Mouse (Mus musculus): Measurements from ENCODE around the gene LTO1.

The LTO1 gene

DNA sequence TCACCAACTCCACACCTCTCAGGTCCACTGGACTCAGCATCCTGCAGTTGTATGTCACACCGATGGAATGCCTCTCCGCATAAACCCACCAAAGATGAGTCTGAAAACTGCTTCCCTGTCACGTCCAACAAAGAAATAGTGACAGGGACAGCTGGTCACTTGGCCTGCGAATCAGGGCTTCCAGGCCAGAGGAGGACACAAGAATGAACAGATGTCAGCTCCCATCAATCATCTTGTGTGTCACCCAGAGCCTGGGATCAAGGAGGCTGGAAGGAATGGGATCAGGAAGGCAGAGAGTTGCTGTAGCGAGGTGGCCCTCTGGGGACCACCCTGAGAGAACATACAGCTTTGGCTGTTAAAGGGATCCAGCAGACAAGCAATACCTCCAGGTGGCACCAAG is 20.0 kb downstream of the LTO1 start:
- in situ Hi-C loops (cut with MboI; ENCODE audit: low pct_unique_long_range_greater_than_20kb in 1 of 2, low sequenced_read_pairs in 2 of 2, unreplicated experiment in 1 of 2): loop anchor here (5.0 to 10.0 kb wide), 3 partner anchors 180 to 307 kb away; no protein-coding TSS in a partner anchor

DNA sequence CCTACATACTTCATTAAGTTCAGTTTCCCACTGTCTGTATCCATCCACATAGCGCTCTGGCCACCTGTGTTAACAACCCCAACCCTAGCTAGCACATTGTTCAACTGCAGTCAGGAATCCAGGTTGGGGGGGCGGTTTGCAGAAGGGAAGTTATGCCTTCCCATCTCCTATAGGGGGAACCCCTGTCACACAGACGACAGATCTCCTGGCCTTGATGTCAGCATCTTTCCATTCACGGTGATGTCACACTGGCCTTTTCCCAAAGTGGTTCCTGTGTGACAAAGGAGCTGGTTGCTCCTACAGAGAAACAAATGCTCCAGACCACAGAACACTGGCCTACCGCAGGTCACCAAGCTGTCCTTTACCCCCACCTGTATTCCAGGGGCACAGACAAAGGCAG is 20.7 kb downstream of the LTO1 start:
- in situ Hi-C loops (cut with MboI; ENCODE audit: low pct_unique_long_range_greater_than_20kb in 1 of 2, low sequenced_read_pairs in 2 of 2, unreplicated experiment in 1 of 2): loop anchor here (5.0 to 10.0 kb wide), 3 partner anchors 179 to 307 kb away; no protein-coding TSS in a partner anchor

DNA sequence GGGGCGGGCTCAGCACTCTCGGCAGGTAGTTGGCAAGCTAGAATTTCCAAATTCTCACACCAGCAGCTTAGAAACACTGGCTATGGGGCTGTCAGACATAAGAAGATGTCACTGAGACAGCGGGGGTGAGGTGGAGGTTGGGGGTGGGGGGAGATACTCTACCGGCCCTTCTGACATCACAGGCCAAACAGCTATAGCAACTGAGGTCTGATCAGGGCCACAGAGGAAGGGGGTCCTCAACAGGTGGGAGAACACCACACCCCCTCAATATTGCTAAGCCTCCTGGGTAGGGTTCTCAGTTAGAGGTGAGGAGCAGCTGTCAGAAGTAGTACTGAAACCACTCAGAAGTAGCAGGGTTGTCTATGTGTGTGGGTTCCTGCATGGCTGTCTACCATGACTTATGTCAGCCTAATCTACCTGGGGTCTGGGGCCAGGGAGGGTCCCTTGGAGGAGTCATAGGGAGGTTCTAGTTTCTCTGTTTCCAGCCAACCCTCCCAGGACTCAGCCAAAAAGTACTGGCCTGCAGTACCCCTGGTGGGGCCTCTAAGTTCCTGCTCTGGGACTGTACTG is 21.5 kb downstream of the LTO1 start:
- in situ Hi-C loops (cut with MboI; ENCODE audit: low pct_unique_long_range_greater_than_20kb in 1 of 2, low sequenced_read_pairs in 2 of 2, unreplicated experiment in 1 of 2): loop anchor here (5.0 to 10.0 kb wide), 3 partner anchors 178 to 306 kb away; no protein-coding TSS in a partner anchor

DNA sequence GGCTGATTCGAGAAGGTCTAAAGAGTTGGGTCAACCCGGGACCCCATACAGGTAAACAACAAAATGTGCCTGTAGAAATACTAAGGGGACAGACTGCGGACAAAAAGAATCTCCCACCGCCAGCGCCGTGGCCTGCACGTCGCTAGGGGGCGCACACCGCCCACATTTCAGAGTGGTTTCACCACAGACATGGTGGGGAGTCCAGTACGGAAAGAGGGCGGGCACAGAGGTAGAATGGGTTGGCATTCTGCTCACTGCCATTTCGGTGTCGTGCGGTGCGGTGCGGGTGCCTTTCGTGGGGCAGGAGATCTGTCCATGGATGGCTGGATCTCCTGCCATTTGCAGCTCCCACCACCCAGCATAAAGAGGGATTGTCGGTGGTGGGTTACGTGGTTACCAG is 22.6 kb downstream of the LTO1 start:
- in situ Hi-C loops (cut with MboI; ENCODE audit: low pct_unique_long_range_greater_than_20kb in 1 of 2, low sequenced_read_pairs in 2 of 2, unreplicated experiment in 1 of 2): loop anchor here (5.0 to 10.0 kb wide), 3 partner anchors 177 to 305 kb away; no protein-coding TSS in a partner anchor

DNA sequence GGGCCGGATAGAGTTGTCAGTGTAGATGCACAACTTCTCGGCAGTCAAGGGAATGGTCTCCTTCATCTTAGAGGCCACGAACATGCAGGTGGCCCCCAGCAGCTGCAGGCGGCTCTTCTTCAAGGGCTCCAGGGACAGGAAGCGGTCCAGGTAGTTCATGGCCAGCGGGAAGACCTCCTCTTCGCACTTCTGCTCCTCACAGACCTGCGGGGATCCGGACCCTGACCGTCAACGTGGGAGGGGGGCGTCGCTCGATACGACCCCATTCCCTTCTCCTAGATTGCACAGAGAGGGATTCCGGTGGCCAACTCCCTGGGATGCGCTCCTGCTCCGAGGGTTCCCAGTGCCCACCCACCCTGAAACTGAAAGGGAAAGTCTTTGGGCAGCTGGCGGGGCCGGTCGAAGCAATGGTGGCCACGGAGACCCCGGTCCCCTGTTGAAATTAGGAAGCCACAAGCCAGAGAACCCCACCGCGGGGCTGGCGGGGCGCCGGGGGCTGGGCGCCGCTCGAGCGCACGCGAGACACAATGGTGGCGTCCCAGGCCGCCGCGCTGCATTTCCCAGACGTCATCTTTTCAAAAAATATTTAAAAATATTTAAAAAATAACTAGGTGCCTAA is 23.1 kb downstream of the LTO1 start:
- in situ Hi-C loops (cut with MboI; ENCODE audit: low pct_unique_long_range_greater_than_20kb in 1 of 2, low sequenced_read_pairs in 2 of 2, unreplicated experiment in 1 of 2): loop anchor here (5.0 to 10.0 kb wide), 3 partner anchors 177 to 304 kb away; no protein-coding TSS in a partner anchor

DNA sequence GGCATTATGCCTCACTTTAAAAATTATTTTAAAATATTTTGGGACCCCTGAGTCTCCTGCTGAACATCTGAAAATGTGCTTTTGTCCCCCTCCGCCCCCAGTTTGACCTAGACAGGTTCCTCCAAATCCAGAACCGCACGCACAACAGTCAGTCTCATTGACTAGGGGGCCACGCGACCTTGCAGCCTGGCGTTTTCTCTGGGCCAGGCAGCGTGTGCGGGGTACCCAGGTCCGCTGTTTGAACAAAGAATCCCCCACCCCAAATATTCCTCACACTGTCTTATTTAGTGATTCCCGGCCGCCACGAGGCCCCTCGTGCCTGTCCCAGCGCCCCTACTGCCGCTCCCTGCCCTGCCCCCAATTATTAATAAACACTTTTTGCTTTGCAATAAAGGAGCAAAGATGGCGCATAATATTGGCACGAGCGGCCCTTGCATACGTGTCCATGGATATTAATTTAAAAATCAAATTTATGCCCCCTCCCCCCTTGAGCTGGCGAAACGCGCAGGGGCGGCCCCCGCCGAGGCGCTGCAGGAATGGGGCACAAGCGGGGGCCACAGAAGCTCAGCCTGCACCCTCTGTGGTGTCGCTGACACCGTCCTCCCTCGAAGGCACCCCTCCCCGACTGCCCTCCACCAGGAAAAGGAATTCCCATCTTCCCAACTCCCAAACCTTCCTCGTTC is 23.9 kb downstream of the LTO1 start:
- in situ Hi-C loops (cut with MboI; ENCODE audit: low pct_unique_long_range_greater_than_20kb in 1 of 2, low sequenced_read_pairs in 2 of 2, unreplicated experiment in 1 of 2): loop anchor here (5.0 to 10.0 kb wide), 3 partner anchors 176 to 303 kb away; no protein-coding TSS in a partner anchor

DNA sequence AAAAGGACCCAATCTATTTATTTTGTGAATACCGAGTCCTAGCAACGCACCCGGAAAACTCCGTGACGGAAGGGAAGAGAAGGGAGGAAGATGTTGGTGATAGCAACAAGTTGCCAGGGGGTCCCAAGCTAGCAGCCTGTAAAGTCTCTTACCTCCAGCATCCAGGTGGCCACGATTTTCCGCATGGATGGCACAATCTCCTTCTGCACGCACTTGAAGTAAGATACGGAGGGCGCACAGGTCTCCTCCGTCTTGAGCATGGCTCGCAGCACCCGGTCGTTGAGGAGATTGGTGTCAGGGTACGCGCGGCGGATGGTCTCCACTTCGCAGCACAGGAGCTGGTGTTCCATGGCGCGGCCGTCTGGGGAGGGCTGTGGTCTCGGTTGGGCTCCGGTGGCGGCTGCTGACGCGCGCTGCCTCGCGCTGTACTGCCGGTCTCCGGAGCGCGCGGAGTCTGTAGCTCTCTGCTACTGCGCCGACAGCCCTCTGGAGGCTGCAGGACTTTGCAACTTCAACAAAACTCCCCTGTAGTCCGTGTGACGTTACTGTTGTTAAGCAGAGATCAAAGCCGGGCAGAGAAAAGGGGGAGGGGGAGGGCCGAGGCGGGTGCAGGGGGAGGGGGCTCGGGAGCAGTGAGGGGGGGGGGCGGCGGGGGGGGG is 24.6 kb downstream of the LTO1 start, which contains the start of gene Ccnd1:
Gene Ccnd1 (minus strand): TSS at position 582 of the 659 bp plus-strand sequence.
- in situ Hi-C loops (cut with MboI; ENCODE audit: low pct_unique_long_range_greater_than_20kb in 1 of 2, low sequenced_read_pairs in 2 of 2, unreplicated experiment in 1 of 2): loop anchor here (5.0 to 10.0 kb wide), 3 partner anchors 175 to 303 kb away; no protein-coding TSS in a partner anchor

DNA sequence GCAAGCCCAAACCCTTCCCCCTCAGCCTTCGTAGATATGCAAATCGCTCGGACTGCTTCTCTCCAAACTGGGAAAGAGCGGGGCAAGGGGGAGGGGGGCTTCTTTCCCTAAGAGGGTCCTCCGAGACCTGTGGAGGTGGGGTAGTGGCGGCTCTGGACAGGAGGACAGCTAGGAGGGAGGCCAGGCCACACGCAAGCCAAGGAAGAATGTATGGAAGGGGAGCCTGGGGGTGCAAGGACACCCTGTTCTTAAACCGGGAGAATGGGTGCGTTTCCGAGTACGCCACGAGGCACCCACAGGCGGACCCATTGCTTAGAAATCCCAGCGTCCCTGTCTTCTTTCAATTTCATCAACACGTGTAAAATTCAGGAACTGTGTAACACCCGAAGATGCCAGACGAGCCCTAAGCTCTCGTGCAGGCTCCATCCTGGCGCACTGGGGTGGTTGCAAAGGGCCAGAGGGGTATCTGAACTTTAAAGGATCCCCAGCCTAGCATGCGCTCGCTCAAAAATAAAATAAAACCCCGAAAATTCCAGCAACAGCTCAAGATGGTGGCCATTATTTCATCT is 25.2 kb downstream of the LTO1 start:
- in situ Hi-C loops (cut with MboI; ENCODE audit: low pct_unique_long_range_greater_than_20kb in 1 of 2, low sequenced_read_pairs in 2 of 2, unreplicated experiment in 1 of 2): no loop called here

DNA sequence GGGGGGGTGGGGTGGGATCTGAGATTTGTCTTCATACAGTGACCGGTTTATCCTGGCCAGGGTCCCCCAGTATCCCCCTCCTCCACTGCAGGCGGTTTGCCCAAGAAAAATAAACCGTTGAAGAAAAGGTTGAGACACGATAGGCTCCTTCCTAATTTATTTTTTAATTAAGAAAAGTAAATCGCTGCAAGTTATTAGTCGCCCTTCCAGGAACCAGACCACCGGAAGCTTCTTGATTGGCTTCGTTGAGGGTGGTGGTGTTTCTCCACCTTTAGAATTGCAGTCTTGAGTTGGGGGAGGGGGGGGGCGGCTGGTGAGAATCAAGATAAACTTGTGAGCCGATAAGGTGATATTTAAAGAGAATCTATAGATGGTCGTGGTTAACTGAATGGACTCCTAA is 25.7 kb downstream of the LTO1 start:
- in situ Hi-C loops (cut with MboI; ENCODE audit: low pct_unique_long_range_greater_than_20kb in 1 of 2, low sequenced_read_pairs in 2 of 2, unreplicated experiment in 1 of 2): no loop called here

DNA sequence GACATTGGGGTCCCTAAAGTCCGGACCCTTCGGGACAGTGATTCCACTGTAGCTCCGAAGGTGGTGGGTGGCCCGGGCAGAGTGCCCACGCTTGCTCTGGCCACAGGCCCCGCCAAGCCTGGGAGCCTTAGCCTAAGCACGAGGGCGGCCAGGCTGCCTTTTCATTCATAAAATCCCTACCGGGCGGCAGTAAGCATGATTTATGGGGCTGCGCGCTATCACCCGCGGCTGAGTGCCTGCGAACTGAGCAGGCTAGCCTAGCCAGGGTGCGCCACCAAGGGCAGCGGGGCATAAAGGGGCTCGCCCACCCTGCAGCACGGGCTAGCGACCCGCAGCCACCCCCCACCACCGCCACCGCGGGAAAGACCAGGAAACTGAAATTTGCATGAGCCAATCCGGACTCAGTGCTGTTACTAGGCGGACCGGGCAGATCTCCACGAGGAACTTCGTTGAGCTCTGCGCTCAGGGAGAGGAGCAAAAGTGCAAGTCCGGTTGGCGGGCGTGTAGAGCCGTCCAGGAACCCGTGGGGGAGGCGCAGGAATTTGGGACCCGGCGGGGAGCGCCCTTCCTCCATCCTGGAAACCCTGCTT is 26.4 kb downstream of the LTO1 start:
- in situ Hi-C loops (cut with MboI; ENCODE audit: low pct_unique_long_range_greater_than_20kb in 1 of 2, low sequenced_read_pairs in 2 of 2, unreplicated experiment in 1 of 2): no loop called here

DNA sequence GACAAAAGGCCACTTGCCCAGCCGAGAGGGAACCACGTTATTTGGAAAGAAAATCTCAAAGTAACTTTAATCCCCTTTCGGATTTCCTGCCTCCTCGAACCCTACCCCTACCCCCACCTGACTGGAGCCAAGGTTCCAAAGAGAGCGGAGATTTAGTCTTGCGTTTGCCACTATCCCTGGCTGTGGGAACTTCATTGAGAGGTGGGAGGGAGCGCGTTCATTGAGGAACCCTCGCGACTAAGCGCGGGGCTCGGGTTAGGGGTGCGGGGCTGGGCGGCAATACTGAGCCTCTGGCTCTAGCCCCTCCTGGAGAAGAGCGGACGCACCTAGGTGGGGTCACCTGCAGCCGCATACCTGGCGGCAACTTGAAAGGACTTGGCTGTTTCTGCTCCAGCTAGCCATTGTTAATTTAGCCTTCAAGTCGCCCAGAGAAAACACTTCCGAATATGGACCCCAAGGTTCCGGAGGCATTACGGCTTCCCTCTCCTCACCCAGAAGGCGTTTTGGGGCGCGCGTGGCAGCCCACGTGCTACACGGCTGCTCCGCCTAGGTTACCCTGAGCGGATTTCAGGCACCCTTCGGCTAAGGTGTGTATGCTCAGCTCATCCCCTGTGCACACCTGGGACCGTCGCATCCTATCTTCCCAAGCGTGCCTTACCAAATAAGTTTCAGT is 27.3 kb downstream of the LTO1 start:
- in situ Hi-C loops (cut with MboI; ENCODE audit: low pct_unique_long_range_greater_than_20kb in 1 of 2, low sequenced_read_pairs in 2 of 2, unreplicated experiment in 1 of 2): no loop called here

DNA sequence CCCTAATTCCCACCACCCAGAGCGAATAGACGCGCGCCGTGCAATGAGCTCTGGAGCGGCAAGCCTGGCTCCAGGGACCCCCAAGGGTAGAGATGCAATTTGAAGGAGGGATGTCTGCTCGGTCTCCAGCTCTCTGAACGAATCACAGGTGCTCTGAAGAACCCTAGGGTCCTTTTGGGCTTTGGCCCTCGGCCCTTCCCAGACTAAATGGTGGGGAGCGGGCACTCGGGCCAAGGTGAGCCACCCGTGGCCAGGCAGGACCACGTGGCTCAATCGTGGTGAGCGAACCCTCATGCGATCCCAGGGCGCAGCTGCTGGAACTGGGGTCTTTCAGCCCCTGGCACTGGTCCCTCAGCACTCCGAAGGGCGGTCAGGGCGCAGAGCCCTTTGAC is 27.8 kb downstream of the LTO1 start:
- in situ Hi-C loops (cut with MboI; ENCODE audit: low pct_unique_long_range_greater_than_20kb in 1 of 2, low sequenced_read_pairs in 2 of 2, unreplicated experiment in 1 of 2): no loop called here

DNA sequence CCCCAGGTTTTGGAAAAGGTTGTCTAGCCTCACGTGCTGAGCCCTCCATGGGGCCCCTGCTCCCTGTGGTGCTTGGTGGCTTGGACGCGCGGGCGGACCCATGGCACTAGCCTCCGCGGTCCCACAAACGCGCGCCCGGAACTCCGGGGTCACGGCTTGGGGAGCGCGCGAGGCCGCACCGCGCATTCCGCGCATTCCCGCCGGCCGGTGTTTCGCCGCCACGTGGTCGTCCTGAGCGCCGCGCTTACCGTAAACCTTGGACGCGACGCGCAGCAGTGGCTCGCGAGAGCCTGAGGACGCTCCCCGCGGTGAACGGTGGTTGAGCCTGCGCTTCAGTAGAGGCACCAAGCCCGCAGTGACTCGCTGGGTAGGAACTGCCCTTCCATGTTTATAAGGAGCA is 28.4 kb downstream of the LTO1 start:
- in situ Hi-C loops (cut with MboI; ENCODE audit: low pct_unique_long_range_greater_than_20kb in 1 of 2, low sequenced_read_pairs in 2 of 2, unreplicated experiment in 1 of 2): no loop called here

DNA sequence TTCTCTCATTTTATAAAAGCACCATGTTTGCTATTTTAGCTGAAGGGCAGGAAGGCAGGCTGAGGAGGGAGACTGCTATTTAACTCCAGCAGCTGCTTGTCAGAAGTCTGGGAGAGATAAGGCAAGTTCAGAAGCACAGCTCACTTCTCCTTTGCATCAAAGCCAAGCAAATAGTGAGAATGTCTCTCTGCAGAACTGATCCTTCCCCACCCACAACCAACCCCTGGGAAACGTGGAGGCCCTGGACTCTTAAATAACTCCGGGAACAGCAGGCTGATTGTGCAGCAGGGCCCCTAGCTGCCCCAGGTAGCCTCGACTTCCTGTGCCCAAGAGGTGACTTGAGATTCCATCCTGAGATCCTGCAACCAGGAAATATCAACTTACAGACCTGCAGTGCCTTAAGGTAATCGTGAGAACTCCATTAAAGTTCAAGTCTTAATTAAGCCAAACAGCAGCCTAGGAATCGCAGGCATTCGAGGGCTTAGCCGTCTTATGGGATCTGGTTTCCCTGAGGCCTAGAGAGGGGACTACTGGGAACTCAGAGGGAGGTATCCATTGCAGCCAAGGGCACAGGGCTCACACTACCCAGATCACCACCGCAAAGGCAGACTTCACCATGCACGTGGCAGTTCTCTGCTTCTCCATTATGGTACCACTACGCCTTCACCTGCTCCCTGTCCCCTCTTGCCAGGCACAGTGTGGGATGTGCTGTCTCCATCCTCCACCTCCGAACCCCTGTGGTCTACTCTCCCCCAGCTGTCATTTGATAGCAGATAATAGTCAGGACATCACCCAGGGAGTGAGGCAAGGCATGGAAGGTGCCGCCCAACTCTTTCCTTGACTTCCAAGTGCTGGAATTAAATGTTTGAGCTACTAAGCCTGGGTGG is 43.9 kb downstream of the LTO1 start:
- in situ Hi-C loops (cut with MboI; ENCODE audit: low pct_unique_long_range_greater_than_20kb in 1 of 2, low sequenced_read_pairs in 2 of 2, unreplicated experiment in 1 of 2): no loop called here

DNA sequence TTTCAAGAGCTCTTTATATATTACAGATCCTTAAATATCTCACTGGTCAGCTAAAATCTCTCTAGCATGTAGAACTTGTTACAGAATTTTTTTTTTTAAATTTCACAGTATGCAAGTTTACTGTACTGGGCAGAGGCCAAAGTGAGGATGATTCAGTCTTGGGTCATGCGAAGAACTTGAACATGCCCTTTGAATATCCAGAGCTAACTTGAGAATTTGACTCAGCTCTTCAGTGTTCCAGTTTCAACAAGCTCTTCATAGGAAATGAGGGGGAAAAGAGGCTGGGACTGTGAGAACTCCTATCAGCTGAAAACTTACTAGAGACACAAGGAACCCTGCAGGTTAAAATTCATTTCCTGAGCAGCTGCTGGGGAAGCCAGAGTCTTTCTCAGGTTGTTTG is 49.0 kb downstream of the LTO1 start:
- in situ Hi-C loops (cut with MboI; ENCODE audit: low pct_unique_long_range_greater_than_20kb in 1 of 2, low sequenced_read_pairs in 2 of 2, unreplicated experiment in 1 of 2): no loop called here

DNA sequence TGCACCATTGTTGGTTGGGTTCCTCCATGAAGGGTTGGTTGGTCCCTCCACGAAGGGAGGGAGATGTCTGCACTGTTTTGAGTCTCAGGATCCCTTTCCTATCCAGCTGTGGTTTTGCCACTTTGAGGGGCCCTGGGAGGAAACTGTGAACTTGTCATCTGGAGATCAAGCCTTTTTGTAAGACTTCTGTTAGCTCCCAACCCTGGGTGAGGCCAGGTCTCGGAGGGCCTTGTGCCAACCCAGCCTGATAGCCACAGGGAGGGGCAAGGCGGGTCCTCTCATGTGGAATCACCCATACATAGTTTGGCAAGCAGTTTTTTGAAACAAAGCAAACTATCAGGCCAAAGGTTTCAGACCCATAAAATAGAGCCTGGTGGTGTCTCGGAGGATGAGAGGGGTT is 49.4 kb downstream of the LTO1 start:
- in situ Hi-C loops (cut with MboI; ENCODE audit: low pct_unique_long_range_greater_than_20kb in 1 of 2, low sequenced_read_pairs in 2 of 2, unreplicated experiment in 1 of 2): no loop called here

DNA sequence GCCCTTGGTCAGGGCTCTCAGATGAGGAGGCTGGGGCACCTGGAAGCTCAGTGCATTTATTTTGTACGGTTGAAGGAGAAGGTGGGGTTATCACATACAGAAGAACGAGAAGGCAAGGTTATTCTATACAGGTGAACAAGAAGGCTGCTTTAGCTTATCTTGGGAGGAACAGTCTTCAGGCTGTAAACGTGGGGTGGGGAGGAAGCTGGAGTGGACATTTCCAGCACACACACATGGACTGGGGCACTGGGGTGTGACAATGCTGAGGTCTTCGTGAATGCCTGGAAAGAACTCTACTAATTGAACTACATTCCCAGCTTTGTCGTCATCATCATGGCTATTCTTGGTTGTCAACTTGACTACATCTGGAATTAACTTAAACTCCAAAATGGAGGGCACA is 51.0 kb downstream of the LTO1 start:
- in situ Hi-C loops (cut with MboI; ENCODE audit: low pct_unique_long_range_greater_than_20kb in 1 of 2, low sequenced_read_pairs in 2 of 2, unreplicated experiment in 1 of 2): no loop called here
